Mouse (Mus musculus) midbrain, embryonic 16.5 days (tissue): ENCODE data around the gene Rpl18. TPM values are rescaled to one million over a fixed set of nuclear protein-coding genes. Genes with fewer than 3 reads are reported as not detected.

Experiments used
- ATAC-seq: fragments of 200-750 bp; cut with Nextera tagmentation; 2 replicates; pipeline ENCODE4 v1.8.0; 2017; ENCODE audit warnings: moderate TSS enrichment
- H3K27ac ChIP-seq: fragments of 300-500 bp; sonication (generic); 2 replicates; pipeline ENCODE4 v1.5.1; 2014; ENCODE audit warnings: mild to moderate bottlenecking, low read length, mixed read lengths
- H3K27me3 ChIP-seq: fragments of 300-500 bp; sonication (generic); 2 replicates; pipeline ENCODE4 v1.6.1; 2014; ENCODE audit warnings: low read depth, low read length, mixed read lengths; ENCODE audit not compliant: control insufficient read depth, insufficient read depth
- H3K36me3 ChIP-seq: fragments of 300-500 bp; sonication (generic); 2 replicates; pipeline ENCODE4 v1.6.1; 2014; ENCODE audit warnings: mild to moderate bottlenecking, low read length, moderate library complexity, mixed read lengths; ENCODE audit not compliant: control insufficient read depth, insufficient read depth
- H3K4me1 ChIP-seq: fragments of 300-500 bp; sonication (generic); 2 replicates; pipeline ENCODE4 v1.6.1; 2014; ENCODE audit warnings: mild to moderate bottlenecking, low read length, mixed read lengths; ENCODE audit not compliant: control insufficient read depth, insufficient read depth
- H3K4me2 ChIP-seq: fragments of 300-500 bp; sonication (generic); 2 replicates; pipeline ENCODE4 v1.6.1; 2014; ENCODE audit warnings: mild to moderate bottlenecking, low read length, mixed read lengths
- H3K4me3 ChIP-seq: fragments of 300-500 bp; sonication (generic); 2 replicates; pipeline ENCODE4 v1.5.1; 2014; ENCODE audit warnings: low read depth, mild to moderate bottlenecking, low read length, moderate library complexity, mixed read lengths
- H3K9ac ChIP-seq: fragments of 300-500 bp; sonication (generic); 2 replicates; pipeline ENCODE4 v1.6.1; 2014; ENCODE audit warnings: low read depth, low read length, mixed read lengths
- H3K9me3 ChIP-seq: fragments of 300-500 bp; sonication (generic); replicated peaks from 2 replicates; pipeline ENCODE4 v1.6.1; 2014; ENCODE audit warnings: mild to moderate bottlenecking, low read length, mixed read lengths; ENCODE audit not compliant: control insufficient read depth, poor library complexity, severe bottlenecking
- WGBS: fragments of 180-500 bp; shearing (Covaris S2); extraction: QIAGEN DNeasy Blood & Tissue Kit; methylation state at CpG from one replicate; pipeline ENCODE4 v1.1.7; 2014; 5-methylcytosine and 5-hydroxymethylcytosine counted together
- polyA plus RNA-seq: library from polyadenylated mRNA; unstranded; fragments of >200 nt; fragmentation: Nextera tagmentation; extraction: Ambion mirVana; gene quantifications from 2 replicates; pipeline ENCODE4 v1.2.1, GENCODE M21; 2015

Rpl18 gene
- polyA plus RNA-seq, 1 experiment from 2014 or later: 475 TPM

- peaks cover 25% of the 10 kb centered on the region for H3K4me1 ChIP-seq
- peaks cover 26% of the 10 kb centered on the region for H3K36me3 ChIP-seq
- H3K27me3 ChIP-seq: no peaks in the 10 kb centered on the region
- no peak overlapping the region for H3K27ac ChIP-seq
- H3K4me3 ChIP-seq: no peak overlapping the region
- 83% methylated on average over 7 of the region's 7 CpGs for WGBS
- H3K9ac ChIP-seq: no peak overlapping the region
- ATAC-seq: no peak
- no peaks in the 10 kb centered on the region for H3K9me3 ChIP-seq
- H3K4me2 ChIP-seq: no peak overlapping the region
Observed at GRCm38 (mm10) chr7:45721234-45721571, 5.9 kb downstream of the Rpl18 start.

GRCm38 (mm10) chr7:45721642-45722347, 6.5 kb downstream of the Rpl18 start:
- no peaks in the 10 kb centered on the region for H3K27me3 ChIP-seq
- no peak overlapping the region for H3K9ac ChIP-seq
- H3K4me2 ChIP-seq: no peak overlapping the region
- no peak overlapping the region for H3K4me3 ChIP-seq
- 58% methylated on average over 13 of the region's 13 CpGs for WGBS
- no peaks in the 10 kb centered on the region for H3K9me3 ChIP-seq
- H3K36me3 ChIP-seq: peaks cover 26% of the 10 kb centered on the region
- ATAC-seq: no peak
- no peak overlapping the region for H3K27ac ChIP-seq
- H3K4me1 ChIP-seq: peaks cover 19% of the 10 kb centered on the region

DNA sequence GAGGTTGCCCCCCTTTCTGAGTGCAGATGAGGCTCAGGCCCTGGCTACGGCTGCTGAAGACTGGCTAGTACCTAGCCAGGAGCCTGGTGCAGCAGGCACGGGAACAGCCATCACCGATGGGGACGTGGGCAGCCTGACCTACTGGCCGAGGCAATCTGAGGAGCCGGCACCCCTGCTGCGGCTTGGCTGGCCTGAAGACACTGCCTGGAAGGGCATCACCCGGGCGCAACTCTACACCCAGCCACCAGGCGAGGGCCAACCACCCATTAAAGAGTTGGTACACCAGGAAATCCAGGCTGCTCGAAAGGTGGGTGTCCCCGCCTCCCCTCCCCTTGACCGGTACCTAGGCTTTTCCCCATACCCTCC, 7.1 kb downstream of the Rpl18 start:
- Histone ChIP-seq H3K27me3 (no peaks in the 10 kb centered on the region), H3K4me1 (peaks cover 14% of the 10 kb centered on the region), H3K9ac (0 out of 2 replicates have a peak overlapping the region, but pooled peaks have one; percentile 20), H3K36me3 (peaks cover 26% of the 10 kb centered on the region), H3K4me3 (no peak overlapping the region), H3K4me2 (no peak overlapping the region), H3K27ac (no peak overlapping the region), H3K9me3 (no peaks in the 10 kb centered on the region)
- ATAC-seq: no peak
- 83% methylated on average over 13 of the region's 13 CpGs for WGBS

DNA sequence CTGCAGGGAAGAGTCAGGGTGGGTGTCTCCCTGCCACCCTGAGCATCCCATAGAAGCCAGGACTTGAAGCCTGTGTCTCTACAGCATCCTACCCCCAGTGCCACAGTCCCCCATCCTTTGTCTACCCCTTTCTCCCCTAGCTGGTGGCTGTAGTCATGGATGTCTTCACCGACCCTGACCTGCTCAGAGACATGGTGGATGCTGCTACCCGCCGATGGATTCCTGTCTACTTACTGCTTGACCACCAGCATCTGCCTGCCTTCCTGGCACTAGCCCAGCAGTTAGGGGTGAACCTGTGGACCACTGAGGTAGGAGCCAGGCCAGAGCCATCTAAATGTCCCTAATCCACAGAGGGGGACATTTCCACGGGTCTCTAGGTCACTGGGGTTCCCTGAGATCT, 8.0 kb downstream of the Rpl18 start:
- H3K4me1 ChIP-seq: peaks cover 14% of the 10 kb centered on the region
- no peak for ATAC-seq
- H3K27ac ChIP-seq: no peak overlapping the region
- no peak overlapping the region for H3K4me3 ChIP-seq
- peaks cover 26% of the 10 kb centered on the region for H3K36me3 ChIP-seq
- H3K9me3 ChIP-seq: no peaks in the 10 kb centered on the region
- no peak overlapping the region for H3K9ac ChIP-seq
- 97% methylated on average over 4 of the region's 4 CpGs for WGBS
- H3K27me3 ChIP-seq: no peaks in the 10 kb centered on the region
- H3K4me2 ChIP-seq: no peak overlapping the region

DNA sequence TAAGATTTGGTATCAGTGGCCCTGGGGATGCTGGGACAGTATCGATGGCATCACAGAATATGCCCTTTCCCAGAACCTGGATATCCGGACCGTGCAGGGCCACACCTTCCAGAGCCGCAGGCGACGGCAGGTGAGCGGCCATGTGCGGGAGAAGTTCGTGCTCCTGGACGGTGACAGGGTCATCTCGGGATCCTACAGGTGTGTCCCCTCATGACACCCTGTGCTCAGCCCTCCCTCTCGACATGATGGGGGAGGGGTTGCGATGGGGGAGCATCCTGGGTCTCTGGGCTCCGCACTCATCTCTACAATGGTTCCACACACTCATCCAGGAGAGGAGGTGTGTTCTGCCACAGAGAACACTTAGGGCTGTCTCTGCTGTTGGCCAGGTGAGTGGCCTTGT, 8.5 kb downstream of the Rpl18 start:
- peaks cover 26% of the 10 kb centered on the region for H3K36me3 ChIP-seq
- WGBS: 95% methylated on average over 14 of the region's 14 CpGs
- no peaks in the 10 kb centered on the region for H3K27me3 ChIP-seq

GRCm38 (mm10) chr7:45725151-45725550, 9.9 kb downstream of the Rpl18 start:
- H3K27ac ChIP-seq: no peak overlapping the region
- H3K9me3 ChIP-seq: no peaks in the 10 kb centered on the region
- WGBS: 96% methylated on average over 9 of the region's 9 CpGs
- no peak overlapping the region for H3K4me3 ChIP-seq
- no peaks in the 10 kb centered on the region for H3K4me1 ChIP-seq
- no peak for ATAC-seq
- peaks cover 18% of the 10 kb centered on the region for H3K36me3 ChIP-seq
- no peak overlapping the region for H3K4me2 ChIP-seq
- no peaks in the 10 kb centered on the region for H3K27me3 ChIP-seq
- H3K9ac ChIP-seq: no peak overlapping the region

More for the DNA sequence above, 8.5 kb downstream of the Rpl18 start:
- H3K4me2 ChIP-seq: no peak overlapping the region
- H3K9ac ChIP-seq: no peak overlapping the region
- ATAC-seq: no peak
- H3K9me3 ChIP-seq: no peaks in the 10 kb centered on the region
- H3K4me3 ChIP-seq: no peak overlapping the region
- H3K4me1 ChIP-seq: peaks cover 10% of the 10 kb centered on the region
- no peak overlapping the region for H3K27ac ChIP-seq

DNA sequence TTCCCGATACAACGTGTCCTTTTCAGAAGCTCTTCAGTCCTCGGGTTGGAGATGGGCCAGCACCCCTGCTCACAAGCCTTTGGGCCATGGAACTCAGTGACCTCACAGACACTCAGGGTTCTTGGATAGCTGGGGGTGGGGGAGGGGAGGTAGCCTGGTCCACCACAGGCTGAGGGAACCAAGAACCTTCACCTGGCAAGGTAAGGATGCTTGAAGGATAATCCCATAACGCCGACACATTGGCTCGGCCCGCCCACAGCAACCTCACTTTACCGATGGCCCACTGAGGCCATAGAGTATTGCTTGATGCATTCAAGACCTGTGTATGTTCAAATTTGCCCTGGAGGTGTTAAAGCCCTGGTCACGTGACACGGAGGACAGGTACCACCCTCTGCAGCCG, 10.5 kb downstream of the Rpl18 start, which contains the start of gene Spaca4:
Spaca4 (minus strand) TSS at position 101 of the 400 bp plus-strand sequence.
- Histone ChIP-seq H3K36me3 (peaks cover 16% of the 10 kb centered on the region), H3K4me3 (no peak within 1 kb of the TSS), H3K4me1 (no peaks in the 10 kb centered on the region), H3K9me3 (no peaks in the 10 kb centered on the region), H3K27ac (no peak within 1 kb of the TSS), H3K27me3 (no peaks in the 10 kb centered on the region), H3K4me2 (no peak within 1 kb of the TSS), H3K9ac (no peak within 1 kb of the TSS)
- no peak for ATAC-seq
- 91% methylated on average over 11 of the region's 11 CpGs for WGBS

- no peaks in the 10 kb centered on the region for H3K9me3 ChIP-seq
- H3K4me2 ChIP-seq: no peak overlapping the region
- 95% methylated on average over 10 of the region's 10 CpGs for WGBS
- no peaks in the 10 kb centered on the region for H3K4me1 ChIP-seq
- H3K9ac ChIP-seq: no peak overlapping the region
- no peaks in the 10 kb centered on the region for H3K27me3 ChIP-seq
- ATAC-seq: no peak
- H3K27ac ChIP-seq: no peak overlapping the region
- H3K4me3 ChIP-seq: no peak overlapping the region
- peaks cover 12% of the 10 kb centered on the region; the same call in 1 of the 2 replicates for H3K36me3 ChIP-seq
Observed at GRCm38 (mm10) chr7:45726419-45726818, 11.2 kb downstream of the Rpl18 start.

DNA sequence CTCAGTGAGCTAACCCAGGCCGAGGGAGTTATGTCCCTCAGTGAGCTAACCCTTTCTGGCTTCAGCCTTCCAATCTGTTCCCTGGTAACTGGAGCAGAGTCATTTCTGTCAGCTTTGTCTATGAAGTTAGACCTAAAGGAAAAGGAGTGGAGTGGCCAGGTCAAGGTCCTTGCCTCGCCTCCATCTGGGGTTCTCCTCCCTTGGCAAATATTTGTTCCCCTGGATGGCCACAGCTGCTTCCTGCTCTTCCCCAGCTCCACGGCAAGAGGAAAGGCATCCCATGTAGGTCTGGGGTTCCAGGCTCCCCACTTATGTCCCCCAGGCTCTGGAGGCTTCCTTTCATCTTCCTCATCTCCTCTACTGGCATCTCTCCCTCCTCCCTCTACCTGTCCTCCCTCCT, 12.4 kb downstream of the Rpl18 start:
- no peak overlapping the region for H3K4me2 ChIP-seq
- H3K9ac ChIP-seq: no peak overlapping the region
- H3K4me3 ChIP-seq: no peak overlapping the region
- H3K36me3 ChIP-seq: peaks cover 9% of the 10 kb centered on the region; the same call in 1 of the 2 replicates
- H3K27ac ChIP-seq: no peak overlapping the region
- H3K9me3 ChIP-seq: no peaks in the 10 kb centered on the region
- H3K27me3 ChIP-seq: no peaks in the 10 kb centered on the region
- ATAC-seq: no peak
- 95% methylated on average over 3 of the region's 3 CpGs for WGBS
- no peaks in the 10 kb centered on the region for H3K4me1 ChIP-seq
